Mouse (Mus musculus): ENCODE measurements around the gene Wrap73.

DNA sequence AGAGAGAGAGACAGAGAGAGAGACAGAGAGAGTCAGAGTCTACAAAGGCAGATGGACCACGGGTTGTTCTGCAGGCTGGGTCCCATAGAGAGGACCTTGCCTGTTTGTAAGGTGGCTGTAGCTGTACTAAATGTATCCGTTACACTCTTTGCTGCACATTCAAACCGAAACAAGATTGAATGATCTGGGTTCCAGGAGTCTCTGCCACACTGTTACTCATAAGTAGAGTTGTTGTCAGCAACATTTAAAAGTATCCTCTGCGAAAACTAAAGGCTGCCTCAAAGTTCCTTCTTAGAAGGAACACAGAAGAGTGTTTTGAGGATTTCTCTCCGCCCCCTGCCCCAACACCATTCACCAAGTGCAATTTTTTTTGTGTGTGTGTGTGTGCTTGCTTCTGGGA, 5.0 kb upstream of the Wrap73 start:
- TF ChIP-seq POLR2A (IDR thresholded peaks at IDR 0.05; ENCODE audit: low read depth, low read length) = no peak
- TF ChIP-seq CTCF (IDR thresholded peaks at IDR 0.05; ENCODE audit: borderline replicate concordance, insufficient read depth, low read length) = no peak
